Mouse (Mus musculus): ENCODE results near the gene Fbxo9. TPM values are rescaled to one million over a fixed set of nuclear protein-coding genes. Genes with fewer than 3 reads are reported as not detected.
A peak's percentile ranks its signal among the peaks of the same experiment; 100 is the strongest.

Fbxo9 gene
- total RNA-seq, 2 experiments from 2014 or later: 106 to 115 TPM

DNA sequence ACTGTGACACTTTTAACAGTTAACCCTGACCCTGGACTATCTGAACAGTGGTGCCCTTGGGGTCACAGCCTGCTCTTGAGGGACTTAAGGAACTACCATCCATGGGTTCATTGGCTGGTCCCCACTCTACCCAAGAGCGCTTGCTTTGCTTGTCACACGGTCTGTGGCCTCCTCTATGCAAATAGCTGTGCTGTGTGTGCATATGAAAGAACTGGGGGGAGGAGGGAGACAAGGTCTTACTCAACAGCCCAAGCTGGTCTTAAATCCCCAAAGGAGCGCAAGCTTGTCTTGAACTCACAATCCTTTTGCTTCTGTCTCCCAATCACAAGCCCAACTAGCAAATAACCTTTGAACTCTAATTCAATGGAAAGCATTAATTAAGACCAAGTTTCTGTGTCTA lies 54.6 kb downstream of the Fbxo9 start:
- TF ChIP-seq CTCF (IDR thresholded peaks at IDR 0.05): no peak
- Histone ChIP-seq H3K4me3 (no peak overlapping the region), H3K27ac (no peak overlapping the region)
- intact Hi-C loops (cut with DNase I): no loop called here
- DNase-seq (ENCODE audit: extremely low spot score in 1 of 2, low spot score in 2 of 2): no peak

GRCm38 (mm10) chr9:78053821-78054220 lies 55.0 kb downstream of the Fbxo9 start:
- intact Hi-C loops (cut with DNase I): no loop called here
- TF ChIP-seq CTCF (IDR thresholded peaks at IDR 0.05): no peak
- DNase-seq (ENCODE audit: extremely low spot score in 1 of 2, low spot score in 2 of 2): no peak
- Histone ChIP-seq H3K27ac (no peak overlapping the region), H3K4me3 (no peak overlapping the region)

- no peak for TF ChIP-seq CTCF (IDR thresholded peaks at IDR 0.05)
- intact Hi-C loops (cut with DNase I): no loop called here
Measured at GRCm38 (mm10) chr9:78051677-78052076, 57.2 kb downstream of the Fbxo9 start, which contains the start of gene Gcm1. Gcm1 (plus strand) TSS chr9:78051924.

DNA sequence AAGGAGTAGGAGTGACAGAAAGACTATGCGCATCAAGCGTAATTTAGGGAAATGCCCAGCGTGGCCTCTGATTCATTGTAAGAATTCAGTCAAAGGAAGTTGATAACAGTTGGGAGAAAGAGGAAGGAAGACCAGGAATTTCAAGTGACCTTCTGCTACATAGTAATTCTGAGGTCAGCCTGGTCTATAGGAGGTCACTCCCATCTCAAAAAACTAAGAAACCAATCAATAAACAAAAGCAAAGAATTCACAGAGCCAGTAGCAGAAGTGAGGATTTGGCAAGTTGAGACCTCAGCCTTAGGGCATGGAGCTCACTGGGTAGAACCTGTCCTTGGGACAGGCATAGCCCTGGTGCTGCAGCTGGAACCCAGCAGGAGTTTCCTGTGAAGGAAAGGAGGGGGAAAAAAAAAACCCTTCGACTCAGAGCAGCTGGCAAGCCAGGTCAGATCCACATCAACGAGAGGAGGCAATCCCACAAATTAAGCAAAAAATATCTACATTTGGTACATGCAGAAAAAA lies 58.4 kb downstream of the Fbxo9 start:
- intact Hi-C loops (cut with DNase I): no loop called here
- no peak overlapping the region for H3K27ac ChIP-seq
- H3K4me3 ChIP-seq: no peak overlapping the region
- TF ChIP-seq CTCF (IDR thresholded peaks at IDR 0.05): no peak
- DNase-seq (ENCODE audit: extremely low spot score in 1 of 2, low spot score in 2 of 2): no peak

More at GRCm38 (mm10) chr9:78051677-78052076, 57.2 kb downstream of the Fbxo9 start, which contains the start of gene Gcm1:
- Histone ChIP-seq H3K4me3 (no peak within 1 kb of the TSS), H3K27ac (no peak within 1 kb of the TSS)
- no peak for DNase-seq (ENCODE audit: extremely low spot score in 1 of 2, low spot score in 2 of 2)

- Histone ChIP-seq H3K27ac (no peak overlapping the region), H3K4me3 (0 out of 2 replicates have a peak overlapping the region, but pooled peaks have one; percentile 0)
- DNase-seq (ENCODE audit: extremely low spot score in 1 of 2, low spot score in 2 of 2): no peak
- intact Hi-C loops (cut with DNase I): no loop called here
- TF ChIP-seq CTCF (IDR thresholded peaks at IDR 0.05): no peak; the same call in 1 of the 2 replicates
Measured at GRCm38 (mm10) chr9:78046755-78047154, 62.1 kb downstream of the Fbxo9 start.

DNA sequence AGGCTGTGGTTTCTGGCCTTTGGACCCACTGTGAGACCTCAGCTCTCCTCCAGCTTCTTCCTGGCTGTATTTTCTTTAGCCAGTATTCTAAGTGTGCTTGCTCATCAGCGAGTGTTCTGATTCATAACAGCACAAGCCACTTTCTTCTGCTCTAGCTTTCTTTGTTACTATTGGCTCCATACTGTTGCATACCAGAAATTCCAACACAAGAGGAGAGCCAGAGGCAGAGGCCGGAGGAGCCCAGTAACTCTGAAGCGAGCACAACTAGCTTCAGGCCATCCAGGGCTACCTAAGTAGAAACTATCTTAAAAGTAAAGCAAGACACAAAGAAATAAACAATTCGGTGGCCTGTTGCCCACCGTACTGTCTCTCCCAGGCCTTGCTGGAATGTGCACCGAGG lies 63.7 kb downstream of the Fbxo9 start:
- no peak for DNase-seq (ENCODE audit: extremely low spot score in 1 of 2, low spot score in 2 of 2)
- intact Hi-C loops (cut with DNase I): no loop called here
- no peak for TF ChIP-seq CTCF (IDR thresholded peaks at IDR 0.05)
- Histone ChIP-seq H3K27ac (no peak overlapping the region), H3K4me3 (no peak overlapping the region)

DNA sequence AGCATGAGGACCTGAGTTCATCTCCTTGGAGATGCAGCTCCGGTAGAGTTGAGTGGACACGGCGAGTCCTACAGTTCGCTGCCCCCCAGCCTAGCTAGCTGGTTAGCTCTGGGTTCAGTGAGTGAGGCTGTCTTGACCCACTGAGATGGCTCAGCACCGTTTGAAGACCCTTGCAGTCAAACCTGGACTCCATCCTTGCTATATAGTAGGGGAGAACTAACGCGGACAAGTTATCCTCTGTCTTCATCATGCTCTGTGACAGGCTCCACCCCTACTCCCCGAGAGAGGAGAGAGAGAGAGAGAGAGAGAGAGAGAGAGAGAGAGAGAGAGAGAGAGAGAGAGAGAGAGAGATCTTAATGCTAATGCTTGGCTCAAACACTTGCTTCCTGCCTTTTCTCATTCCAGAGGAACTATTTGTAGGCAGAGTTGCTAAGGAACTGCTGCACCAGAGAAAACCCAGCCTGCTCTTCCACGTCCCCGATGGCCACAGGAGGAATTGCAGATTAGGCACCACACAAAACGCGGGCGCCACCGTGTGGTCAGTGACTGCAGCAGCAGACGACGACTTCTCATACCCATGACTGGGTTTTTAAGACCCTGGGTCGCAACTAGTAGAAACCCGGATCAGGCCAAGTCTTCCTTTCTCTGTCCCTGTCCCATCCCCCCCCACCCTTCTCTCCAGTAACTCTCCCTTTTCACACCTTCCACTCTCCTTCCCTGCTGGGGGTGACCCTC lies 69.9 kb downstream of the Fbxo9 start:
- H3K27ac ChIP-seq: no peak overlapping the region
- peak; percentile 97 for TF ChIP-seq CTCF (IDR thresholded peaks at IDR 0.05)
- no peak overlapping the region for H3K4me3 ChIP-seq
- peak; percentile 71 to 76 for DNase-seq (ENCODE audit: extremely low spot score in 1 of 2, low spot score in 2 of 2)
- intact Hi-C loops (cut with DNase I): loop anchor here (1.0 to 5.0 kb wide), 2 partner anchors 233 to 442 kb away; no protein-coding TSS in a partner anchor

DNA sequence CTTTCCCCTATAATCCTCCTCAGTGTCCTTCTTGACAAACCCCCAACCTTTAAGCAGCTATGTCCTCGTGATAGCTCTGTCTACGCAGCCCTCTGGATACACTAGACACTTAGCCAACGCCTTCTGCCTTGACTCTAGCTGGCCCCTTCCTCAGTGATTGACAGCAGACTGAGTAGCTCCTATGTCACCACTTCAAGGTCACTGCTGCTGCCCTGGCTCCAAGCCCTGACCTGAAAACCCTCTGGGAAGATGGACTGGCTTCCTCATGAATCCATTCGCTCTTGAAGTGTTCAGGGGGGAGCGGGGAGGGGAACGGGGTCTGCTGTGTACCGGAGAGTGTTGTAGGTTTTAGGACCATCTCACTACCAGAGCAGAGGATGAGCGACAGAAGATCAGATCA lies 73.0 kb downstream of the Fbxo9 start:
- intact Hi-C loops (cut with DNase I): loop anchor here (5.0 kb wide), 1 partner anchor 439 kb away; no protein-coding TSS in a partner anchor

GRCm38 (mm10) chr9:78035296-78035695 lies 73.6 kb downstream of the Fbxo9 start:
- TF ChIP-seq CTCF (IDR thresholded peaks at IDR 0.05): no peak; the same call in 1 of the 2 replicates

More for the DNA sequence above, 73.0 kb downstream of the Fbxo9 start:
- no peak for DNase-seq (ENCODE audit: extremely low spot score in 1 of 2, low spot score in 2 of 2)
- H3K27ac ChIP-seq: no peak overlapping the region
- TF ChIP-seq CTCF (IDR thresholded peaks at IDR 0.05): no peak
- H3K4me3 ChIP-seq: no peak overlapping the region

DNA sequence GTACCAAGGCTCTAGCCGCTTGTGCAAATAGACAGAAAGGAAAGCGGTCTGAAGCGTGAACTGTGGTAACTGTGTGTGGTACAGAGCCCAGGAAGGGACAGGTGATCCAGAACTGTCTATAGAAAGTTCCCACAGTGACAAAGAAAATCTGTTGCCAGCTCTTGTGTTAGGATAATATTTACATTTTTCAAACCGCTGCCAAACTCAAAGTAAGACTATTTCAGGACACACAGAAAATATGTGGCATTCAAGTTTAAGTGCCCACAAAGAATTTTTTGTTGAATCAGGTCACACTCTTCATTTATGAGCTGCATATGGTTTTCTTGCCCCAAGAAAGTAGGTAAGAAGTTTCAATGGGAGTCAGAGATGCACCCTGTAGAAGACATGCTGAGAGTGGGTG lies 75.9 kb downstream of the Fbxo9 start:
- DNase-seq (ENCODE audit: extremely low spot score in 1 of 2, low spot score in 2 of 2): no peak
- no peak for TF ChIP-seq CTCF (IDR thresholded peaks at IDR 0.05)
- Histone ChIP-seq H3K27ac (no peak overlapping the region), H3K4me3 (no peak overlapping the region)
- intact Hi-C loops (cut with DNase I): no loop called here

More at GRCm38 (mm10) chr9:78035296-78035695, 73.6 kb downstream of the Fbxo9 start:
- intact Hi-C loops (cut with DNase I): loop anchor here (5.0 kb wide), 1 partner anchor 438 kb away; no protein-coding TSS in a partner anchor
- no peak overlapping the region for H3K27ac ChIP-seq
- no peak for DNase-seq (ENCODE audit: extremely low spot score in 1 of 2, low spot score in 2 of 2)
- no peak overlapping the region for H3K4me3 ChIP-seq

Other genes with a start within 250 kb of the Fbxo9 start
- gene Elovl5, start 191.7 kb downstream of the Fbxo9 start, total RNA-seq (2021): 10 to 100 TPM; 60.4 to 62.7 TPM
- not detected for gene Gcm1, start 57.1 kb downstream of the Fbxo9 start, total RNA-seq (2021)
- 10 to 100 TPM; 17.4 to 19.2 TPM for gene Ick, start 127 bp upstream of the Fbxo9 start, total RNA-seq (2021)
- gene Gsta4, start 73.7 kb upstream of the Fbxo9 start, total RNA-seq (2021): 10 to 100 TPM; 38.2 to 39.6 TPM
- not detected for gene Gsta1, start 121.6 kb upstream of the Fbxo9 start, total RNA-seq (2021)
- not detected for gene Gm3776, start 148.1 kb upstream of the Fbxo9 start, total RNA-seq (2021)
- not detected for gene Gm10639, start 180.9 kb upstream of the Fbxo9 start, total RNA-seq (2021)
- gene Omt2a, start 205.7 kb upstream of the Fbxo9 start, total RNA-seq (2021): not detected
- not detected for gene Omt2b, start 218.5 kb upstream of the Fbxo9 start, total RNA-seq (2021)
- gene Gsta2, start 246.7 kb upstream of the Fbxo9 start, total RNA-seq (2021): not detected

All from left cerebral cortex, adult 2 months (tissue).